Mouse (Mus musculus) spleen, embryonic (tissue): ENCODE results near the gene Qtrt1.

Experiments used
- CTCF ChIA-PET: fragments of 350-600 bp; sonication (Branson Sonifier 250); formaldehyde crosslinking; loops from one replicate; lab custom pipeline; 2022; lab: Charles Lee

The Qtrt1 gene

DNA sequence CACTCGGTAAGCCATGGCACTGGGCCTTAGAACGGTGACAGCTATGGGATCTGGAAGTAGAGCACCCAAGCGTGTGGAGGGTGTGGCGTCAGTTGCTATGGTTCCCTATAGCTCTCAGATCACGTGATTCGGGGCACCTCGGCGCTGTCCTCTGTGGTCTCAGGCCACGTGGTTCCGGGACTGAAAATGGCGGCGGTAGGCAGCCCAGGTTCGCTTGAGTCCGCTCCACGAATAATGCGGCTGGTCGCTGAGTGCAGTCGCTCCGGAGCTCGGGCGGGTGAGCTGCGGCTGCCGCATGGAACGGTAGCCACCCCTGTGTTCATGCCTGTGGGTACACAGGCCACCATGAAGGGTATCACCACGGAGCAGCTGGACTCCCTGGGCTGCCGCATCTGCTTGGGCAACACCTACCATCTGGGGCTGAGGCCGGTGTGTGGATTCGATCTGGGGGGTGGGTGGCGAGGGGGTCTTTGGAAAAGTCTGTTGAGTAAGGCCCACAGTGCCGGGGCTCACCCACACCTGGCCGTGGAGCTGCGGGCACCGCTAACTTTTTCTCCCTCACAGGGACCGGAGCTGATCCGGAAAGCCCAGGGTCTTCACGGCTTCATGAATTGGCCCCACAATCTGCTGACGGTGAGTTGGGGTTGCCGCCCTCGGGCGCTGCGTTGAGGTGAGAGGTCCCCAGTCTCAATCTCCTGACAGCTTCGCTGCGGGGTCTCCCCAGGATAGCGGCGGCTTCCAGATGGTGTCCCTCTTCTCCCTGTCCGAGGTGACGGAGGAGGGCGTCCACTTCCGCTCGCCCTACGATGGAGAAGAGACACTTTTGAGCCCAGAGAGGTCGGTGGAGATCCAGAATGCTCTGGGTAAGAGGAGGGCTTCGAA is at the start of gene Qtrt1:
Gene Qtrt1, plus strand, starts transcription at position 169 of the 882 bp plus-strand sequence.
- CTCF ChIA-PET, result no interaction called here

DNA sequence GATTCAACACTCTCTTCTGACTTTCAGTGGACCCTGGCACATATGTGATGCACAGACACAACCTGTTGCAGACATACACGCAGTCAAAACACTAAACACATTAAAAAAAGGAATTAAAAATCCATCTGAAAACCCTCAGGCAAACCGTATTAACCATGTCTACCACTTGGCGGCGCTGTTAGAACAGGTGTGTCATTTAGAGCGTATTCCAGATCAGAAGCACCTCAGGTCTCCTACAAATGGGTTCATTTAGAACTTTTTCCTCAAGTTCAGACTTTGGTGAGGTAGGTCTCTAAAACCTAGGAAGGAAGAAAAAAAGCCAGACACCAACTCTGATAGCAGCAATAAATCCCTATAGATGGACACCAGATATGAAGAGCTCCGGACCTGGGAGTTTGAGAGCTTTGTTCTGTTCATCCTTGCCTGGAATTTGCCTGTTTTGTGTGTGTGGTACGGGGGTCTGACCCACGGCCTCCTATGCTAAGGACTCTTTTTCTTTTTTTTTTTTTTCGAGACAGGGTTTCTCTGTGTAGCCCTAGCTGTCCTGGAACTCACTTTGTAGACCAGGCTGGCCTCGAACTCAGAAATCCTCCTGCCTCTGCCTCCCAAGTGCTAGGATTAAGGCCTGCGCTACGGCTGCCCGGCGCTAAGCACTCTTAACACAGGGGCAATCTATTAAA is 45.0 kb upstream of the Qtrt1 start:
- CTCF ChIA-PET, result interaction anchor here (0.6 to 1.0 kb wide), 5 partner anchors 12 to 656 kb away, joined by 3 to 10 read pairs (median 4); no protein-coding TSS in a partner anchor

DNA sequence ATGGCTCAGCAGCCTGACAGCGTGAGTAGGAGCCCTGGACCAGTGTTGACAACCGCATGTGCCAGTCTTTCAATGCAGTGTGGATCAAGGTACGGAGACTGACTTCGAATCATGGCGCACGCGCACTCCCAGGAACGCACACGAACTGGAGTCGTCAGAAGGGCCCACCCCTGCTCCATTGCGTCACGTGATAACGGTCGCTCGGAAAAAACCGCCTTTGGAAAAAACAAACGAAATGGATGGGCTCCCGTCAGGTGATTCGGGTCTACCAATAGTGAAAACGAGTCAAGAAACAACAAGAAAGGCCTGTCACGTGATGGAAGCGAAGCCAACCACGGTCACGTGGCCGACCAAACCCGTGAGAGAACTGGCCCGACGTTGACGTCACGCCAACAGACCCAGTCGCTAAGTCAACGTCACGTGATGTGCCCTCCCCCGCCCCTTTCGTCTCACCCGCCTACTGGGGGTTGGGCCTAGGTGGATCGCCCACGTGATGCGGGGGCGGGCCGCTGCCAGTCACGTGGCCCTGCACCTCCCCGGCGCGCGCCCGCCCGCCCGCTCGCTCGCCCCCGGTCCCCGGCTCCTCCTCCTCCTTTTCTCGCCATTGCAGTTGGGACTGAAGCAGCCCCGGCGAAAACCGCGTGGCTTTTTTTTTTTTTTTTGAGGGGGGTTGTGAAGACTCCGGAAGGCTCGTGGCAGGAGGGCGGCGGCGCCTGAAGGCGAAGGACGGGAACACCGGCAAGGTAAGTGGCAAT is 44.1 kb upstream of the Qtrt1 start, which contains the start of gene Ilf3:
Gene Ilf3, plus strand, starts transcription at position 515 of the 755 bp plus-strand sequence.
- CTCF ChIA-PET, result interaction anchor here (0.6 to 1.0 kb wide), 5 partner anchors 13 to 655 kb away, joined by 3 to 10 read pairs (median 4); no protein-coding TSS in a partner anchor

DNA sequence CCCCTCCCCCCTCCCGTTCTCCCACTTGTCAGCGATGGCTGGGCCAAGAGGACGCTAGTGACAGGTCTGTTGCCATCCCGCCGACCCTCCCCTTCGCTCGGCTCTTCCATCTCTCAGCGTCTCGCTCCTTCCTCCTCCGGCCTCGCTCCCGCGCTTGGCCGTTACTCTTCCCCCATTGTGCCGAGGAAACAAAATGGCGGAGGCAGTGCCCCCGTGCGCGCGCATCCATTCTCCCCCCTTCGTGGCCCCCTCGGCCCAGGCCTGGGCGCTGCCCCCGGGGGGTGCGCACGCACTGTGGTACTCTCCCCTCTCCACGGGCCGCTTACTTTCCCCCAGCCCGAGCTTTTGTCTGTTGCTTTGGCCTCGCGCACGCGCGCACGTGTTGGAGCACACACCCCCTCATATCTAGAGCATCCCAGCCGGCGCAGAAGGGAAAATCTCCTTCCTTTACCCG is 43.5 kb upstream of the Qtrt1 start:
- CTCF ChIA-PET, result no interaction called here

DNA sequence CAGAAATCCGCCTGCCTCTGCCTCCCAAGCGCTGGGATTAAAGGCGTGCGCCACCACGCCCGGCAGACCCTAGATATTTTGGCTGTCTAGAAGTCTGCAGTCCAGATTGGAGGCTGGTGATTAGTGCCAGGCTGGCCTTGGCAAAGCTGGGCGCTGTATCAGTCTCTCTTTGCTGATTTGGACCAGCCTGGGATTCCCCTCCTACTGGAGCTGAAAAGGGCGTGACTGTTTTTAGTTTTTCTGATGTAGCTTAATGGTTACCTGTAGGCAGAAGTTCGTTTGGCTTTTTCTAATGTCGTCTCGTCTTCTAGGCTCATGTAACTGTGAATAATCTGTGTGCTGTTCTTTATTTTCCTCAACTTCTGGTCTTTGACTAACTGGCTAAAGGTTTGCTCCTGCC is 42.6 kb upstream of the Qtrt1 start:
- CTCF ChIA-PET, result no interaction called here

DNA sequence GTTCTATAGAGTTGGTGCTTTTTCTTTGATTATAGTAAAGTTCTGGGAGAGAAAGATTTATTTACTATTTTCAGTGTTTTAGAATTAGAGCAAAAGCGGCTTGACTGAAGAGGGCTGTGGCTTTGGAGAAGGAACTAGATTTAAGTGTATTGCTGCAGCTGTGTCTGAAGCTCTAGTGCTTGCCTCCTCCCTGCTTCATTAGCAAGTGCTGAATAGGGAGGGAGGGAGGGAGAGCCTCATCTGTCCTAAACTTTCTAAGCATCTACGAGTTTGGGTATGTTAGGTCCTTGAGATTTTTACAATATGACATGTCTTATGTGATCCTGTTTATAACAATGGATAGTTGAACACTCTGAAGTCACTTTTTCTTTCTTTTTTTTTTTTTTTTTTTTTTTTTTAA is 40.8 kb upstream of the Qtrt1 start:
- CTCF ChIA-PET, result interaction anchor here (0.6 to 0.7 kb wide), 2 partner anchors 14 to 22 kb away, joined by 4 to 5 read pairs; no protein-coding TSS in a partner anchor

DNA sequence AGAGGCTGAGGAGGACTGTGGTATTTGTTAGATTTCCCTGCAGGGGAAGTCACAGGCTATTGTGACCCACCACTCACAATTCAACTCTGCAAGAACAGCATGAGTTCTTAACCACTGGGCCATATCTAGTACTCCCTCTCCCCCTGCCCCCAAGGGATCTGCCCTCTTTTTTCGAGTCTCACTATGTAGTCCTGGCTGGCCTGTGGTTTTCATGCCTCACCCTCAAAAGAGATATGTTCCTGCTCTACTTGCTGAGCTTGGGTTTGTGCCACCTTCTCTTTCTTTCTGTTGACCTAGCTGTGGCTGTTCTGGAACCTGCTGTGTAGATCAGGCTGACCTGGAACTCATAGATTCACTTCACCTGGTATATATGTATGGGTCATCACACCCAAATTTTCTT is 39.1 kb upstream of the Qtrt1 start:
- CTCF ChIA-PET, result interaction anchor here (0.6 to 1.2 kb wide), 2 partner anchors 9 to 18 kb away, joined by 3 read pairs; no protein-coding TSS in a partner anchor

DNA sequence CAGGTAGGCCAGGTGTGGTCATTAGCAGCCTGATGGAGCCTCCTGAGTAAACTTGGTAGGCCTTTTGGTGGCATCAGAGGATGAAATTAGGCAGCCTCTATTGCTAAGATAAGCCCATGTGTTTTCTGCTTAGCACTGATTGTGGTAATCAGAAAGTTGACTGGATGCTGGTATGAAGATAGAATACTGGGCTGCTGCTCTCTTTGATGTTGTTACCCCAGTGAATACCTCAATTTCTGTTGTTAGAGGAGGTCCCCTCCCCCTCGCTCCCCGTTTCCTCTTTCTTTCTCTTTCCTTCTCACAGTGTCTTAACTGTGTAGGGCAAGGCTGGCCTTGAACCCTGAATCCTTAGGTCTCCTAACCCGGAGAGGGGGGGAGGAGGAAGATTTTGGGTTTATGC is 32.4 kb upstream of the Qtrt1 start:
- CTCF ChIA-PET, result no interaction called here

DNA sequence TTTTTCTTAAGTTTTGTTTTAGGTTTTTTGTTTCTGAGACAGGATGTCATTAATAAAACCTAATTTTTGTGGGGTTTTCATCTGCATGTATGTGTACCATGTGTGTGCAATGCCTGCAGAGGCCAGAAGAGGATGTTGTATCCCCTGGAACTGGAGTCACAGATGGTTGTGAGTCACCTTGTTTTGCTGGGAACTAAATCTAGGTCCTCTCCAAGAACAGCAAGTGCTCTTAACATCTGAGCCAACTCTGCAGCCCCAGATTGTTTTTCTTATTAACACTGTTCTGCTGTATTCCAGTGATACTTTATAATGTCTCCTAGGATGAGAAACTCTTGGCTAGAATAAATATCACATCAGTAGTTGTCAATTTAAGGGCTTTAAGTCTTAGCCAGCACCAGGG is 30.8 kb upstream of the Qtrt1 start:
- CTCF ChIA-PET, result no interaction called here

DNA sequence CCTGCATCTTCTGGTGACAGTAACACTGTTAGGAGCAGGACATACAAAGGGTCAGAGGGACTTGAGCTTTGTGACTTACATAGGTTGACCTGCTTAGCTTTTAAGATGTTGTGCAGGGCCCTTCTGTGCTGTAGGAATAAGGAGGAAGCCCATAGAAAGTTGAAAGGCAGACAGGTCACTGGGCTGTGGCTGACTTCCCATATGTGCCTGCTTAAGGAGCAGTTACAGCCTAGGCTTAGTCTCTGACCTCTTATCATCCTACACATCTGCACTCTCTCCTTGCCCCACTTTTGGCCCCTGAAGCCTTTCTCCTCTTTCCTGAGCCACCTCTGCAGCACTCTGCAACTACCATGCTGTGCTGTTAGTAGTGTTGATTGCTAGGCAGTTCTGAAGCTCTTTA is 27.7 kb upstream of the Qtrt1 start:
- CTCF ChIA-PET, result no interaction called here

DNA sequence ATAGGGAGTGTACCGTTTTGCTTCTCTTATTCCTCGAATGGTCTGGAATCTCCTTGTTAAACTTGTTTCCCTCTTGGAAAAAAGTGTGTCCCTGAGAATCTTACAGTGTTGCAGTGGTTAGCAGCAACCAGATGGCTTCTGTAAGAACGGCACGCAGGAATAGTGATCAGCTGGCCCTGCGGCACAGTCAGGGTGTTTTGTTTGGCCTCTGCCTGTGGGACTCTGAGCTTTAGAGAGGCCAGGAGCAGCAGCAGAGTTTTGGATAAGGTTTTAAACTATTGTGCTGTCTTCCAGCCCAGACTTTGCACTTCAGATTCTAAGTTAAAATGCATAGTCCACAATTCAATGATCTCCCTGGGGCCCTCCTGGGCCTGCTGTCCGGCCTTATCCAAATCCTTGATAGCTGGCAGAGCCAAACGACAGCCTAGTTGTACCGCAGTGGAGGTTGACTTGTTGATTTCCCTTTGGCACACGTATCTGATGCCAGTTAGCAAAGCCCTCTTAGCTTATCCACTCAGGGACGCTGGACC is 18.9 kb upstream of the Qtrt1 start:
- CTCF ChIA-PET, result interaction anchor here (0.7 kb wide), 1 partner anchor 8 kb away, joined by 4 read pairs; no protein-coding TSS in a partner anchor

DNA sequence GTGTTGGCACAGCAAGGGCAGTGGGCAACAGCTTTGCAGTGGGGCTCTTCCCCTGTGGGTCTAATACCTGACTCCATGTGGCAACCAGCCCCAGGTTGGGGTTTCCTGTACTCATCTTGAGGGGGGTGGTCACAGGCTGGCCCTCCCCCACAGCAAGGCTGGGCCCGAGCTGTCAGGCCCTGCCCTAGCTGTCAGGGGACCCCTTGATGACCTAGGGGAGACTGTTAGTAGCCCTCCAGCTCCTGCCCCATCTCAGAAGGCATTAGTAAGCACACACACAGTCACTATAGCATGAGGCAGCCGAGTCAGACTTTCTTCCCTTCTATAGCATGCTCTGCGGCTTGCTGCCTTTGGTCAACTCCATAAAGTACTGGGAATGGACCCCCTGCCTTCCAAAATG is 15.9 kb upstream of the Qtrt1 start:
- CTCF ChIA-PET, result no interaction called here

DNA sequence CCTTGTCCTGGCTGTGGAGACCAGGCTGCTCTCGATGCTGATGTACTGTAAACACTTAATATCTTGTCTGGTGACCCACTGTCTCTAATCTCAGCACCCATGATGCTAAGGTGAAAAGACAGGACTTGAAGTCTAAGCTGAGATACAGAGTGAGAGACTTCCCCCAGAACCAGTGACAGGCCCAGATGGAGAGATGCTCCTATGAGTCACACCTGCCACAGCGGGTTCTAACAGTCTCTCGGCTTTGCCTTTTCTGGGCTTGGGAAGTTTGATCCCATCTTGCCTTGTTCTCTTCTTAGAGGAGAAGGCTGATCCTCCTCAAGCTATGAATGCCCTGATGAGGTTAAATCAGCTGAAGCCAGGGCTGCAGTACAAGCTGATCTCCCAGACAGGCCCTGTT is 14.5 kb upstream of the Qtrt1 start:
- CTCF ChIA-PET, result no interaction called here

DNA sequence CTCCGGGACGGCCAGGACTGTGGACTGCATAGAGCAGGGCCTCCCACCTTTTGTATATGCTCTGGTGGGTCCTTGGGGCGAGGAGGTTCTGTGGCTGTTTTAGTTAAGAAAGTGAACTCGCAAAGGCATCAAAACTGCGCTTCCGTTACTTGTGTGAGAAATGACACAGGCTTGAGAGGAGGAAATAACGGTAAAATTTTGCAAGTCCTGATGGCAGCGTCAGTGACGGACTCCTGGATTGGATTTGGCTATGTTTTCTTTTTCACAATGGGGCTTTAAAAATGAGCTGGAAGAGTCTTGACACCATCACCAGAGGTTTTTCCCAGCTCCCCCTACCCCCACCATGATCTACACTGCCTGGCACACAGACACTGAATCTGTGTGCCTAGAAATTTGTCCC is 10.6 kb upstream of the Qtrt1 start:
- CTCF ChIA-PET, result interaction anchor here (0.6 kb wide), 1 partner anchor 8 kb away, joined by 4 read pairs; no protein-coding TSS in a partner anchor

DNA sequence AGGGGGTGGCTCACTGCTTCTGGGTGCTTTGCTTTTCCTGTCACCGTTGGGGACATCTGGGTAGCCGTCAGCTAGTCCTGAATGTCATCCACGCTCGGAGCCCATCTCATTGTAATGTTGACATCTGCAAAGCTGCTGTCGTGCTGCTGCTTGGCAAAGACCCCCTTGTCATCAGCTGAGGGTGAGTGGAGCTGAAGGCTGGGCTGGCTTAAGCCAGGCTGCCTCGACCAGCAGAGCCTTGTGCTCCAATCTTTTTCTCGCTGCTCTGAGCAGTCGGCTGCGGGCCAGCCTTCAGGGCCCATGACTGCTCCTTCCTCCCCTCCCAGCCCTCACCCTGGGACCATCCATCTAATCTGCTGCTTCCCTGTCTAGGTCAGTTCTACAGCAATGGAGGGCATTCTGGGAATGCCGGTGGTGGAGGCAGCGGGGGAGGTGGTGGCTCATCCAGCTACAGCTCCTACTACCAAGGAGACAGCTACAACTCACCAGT is 8.8 kb upstream of the Qtrt1 start:
- CTCF ChIA-PET, result no interaction called here

DNA sequence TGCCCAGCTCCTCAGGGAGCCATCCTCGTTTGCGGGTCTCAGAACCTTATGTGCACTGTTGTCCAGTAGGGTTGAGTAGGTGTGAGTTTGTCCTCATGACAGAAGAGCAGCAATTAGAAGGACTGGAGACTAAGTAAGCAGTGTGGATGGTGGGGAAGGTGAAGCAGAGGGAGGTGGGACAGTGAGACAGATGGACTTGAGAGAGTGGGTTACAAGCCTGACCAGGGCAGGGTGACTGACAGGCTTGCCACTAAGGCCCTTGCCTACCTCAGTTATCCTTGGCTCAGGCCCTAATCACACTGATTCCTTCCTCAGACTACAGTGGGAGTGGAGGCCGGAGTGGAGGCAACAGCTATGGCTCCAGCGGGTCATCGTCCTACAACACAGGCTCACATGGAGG is 7.9 kb upstream of the Qtrt1 start:
- CTCF ChIA-PET, result no interaction called here

DNA sequence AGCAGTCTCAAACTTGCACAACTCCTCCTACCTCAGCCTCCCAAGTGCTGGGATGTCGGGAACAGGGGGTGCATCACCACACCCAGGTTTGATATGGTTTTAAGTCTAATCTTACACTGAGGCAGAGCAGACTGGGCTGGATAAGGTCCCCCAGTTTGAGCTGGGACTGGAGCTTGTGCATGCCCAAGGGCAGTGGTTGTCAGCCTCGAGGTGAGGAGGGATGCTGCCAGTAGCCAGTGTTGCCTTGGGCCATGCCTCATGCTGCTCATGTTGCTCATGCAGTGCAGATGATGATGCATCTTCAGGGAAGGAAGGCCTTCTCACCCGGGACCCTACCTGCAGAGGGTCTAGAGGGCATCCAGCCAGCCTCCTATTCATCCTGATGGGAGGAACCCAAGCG is 6.1 kb upstream of the Qtrt1 start:
- CTCF ChIA-PET, result no interaction called here

DNA sequence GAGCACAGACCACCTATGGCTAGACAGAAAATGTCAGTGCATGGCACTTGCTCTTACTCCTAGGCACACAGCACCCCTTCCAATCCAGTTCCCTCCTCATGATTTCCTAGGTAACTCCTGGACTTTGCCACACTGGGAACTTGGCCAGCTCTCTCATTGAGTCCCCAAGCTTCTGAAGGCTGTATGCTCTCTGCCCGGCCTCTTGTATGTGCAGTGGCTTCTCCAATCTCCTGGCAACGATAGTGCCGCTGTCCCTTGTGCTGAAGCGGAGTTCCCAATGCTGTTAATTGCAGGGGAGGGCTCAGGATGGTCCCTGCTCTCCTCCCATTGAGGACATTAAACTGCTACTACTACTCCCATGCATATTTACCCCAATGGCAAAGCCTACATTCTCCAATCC is 3.7 kb upstream of the Qtrt1 start:
- CTCF ChIA-PET, result no interaction called here

DNA sequence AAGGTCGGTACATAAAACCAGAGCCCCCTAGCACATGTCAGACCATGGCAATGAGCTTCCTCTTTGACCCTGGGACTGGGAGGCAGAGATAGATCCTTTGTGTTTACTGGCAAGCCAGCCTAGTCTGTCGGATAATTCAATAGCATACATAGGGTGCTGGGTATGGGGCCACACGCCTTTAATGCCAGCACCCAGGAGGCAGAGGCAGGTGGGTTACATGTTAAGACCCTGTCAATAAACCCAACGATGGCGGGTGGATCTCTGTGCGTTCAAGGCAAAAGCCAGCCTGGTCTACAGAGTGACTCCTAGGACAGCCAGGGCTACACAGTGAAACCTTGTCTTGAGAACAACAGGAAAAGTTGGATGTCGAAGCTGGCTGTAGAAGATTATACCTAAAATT is 3.0 kb upstream of the Qtrt1 start:
- CTCF ChIA-PET, result no interaction called here

DNA sequence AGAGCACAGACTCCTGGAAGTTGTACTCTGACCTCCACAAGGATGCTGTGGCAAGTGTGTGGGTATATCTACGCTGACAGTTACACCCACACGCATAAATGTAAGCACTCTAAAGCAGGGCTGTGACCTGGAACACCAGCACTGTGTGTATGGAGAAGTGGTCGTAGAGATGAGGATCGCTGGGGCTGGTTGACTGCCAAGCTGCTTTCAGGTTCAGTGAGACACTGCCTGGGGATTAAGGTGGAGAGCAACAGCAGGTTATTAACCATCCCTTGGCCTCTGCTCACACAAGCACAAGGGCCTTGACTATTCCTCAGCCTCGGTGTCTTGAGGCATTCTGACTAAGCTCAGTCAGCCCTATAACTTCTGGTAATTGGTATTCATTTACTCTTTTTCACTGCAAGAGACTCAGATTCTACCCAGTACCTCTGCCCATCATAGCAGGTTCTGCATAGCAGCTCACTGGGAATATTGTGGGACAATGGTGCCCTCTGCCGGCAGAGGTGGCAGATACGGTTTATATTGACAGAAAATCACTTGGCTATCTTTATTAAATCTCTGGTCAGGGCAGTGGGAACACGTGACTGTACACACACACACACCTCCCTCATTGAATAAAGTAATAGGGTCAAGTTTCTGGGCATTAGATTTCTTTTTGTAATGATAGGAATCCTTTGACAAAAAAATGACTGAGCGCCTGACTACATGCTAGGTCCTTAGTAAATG is 1.9 kb upstream of the Qtrt1 start:
- CTCF ChIA-PET, result interaction anchor here (0.9 to 1.4 kb wide), 2 partner anchors 36 to 185 kb away, joined by 3 read pairs; no protein-coding TSS in a partner anchor
